Mouse (Mus musculus) myocyte (in vitro differentiated cells): ENCODE measurements at regions not wholly inside any gene's neighbourhood (a gene's known extent, or its start where the extent isn't known, plus 50 kb on each side); places are given as distances from the start of the nearest gene placed in this dataset.

Experiments
- CEBPB ChIP-seq: IDR thresholded peaks from 2 replicates; pipeline ENCODE4 v1.6.1; 2011; ENCODE audit warnings: mild to moderate bottlenecking, moderate library complexity; ENCODE audit not compliant: poor library complexity, insufficient read depth, severe bottlenecking
- E2F4 ChIP-seq: IDR thresholded peaks from one replicate; pipeline ENCODE4 v1.6.1; 2011; ENCODE audit warnings: mild to moderate bottlenecking, control low read depth, moderate library complexity; ENCODE audit not compliant: insufficient read depth
- MAX ChIP-seq: IDR thresholded peaks from one replicate; pipeline ENCODE4 v1.6.1; 2011; ENCODE audit warnings: low read depth, mild to moderate bottlenecking, control low read depth
- MYOD1 ChIP-seq, 3 experiments: IDR thresholded peaks; one replicate each; pipeline ENCODE4 v1.6.1; 2011; ENCODE audit warnings: control low read depth in 2 of 3, low read depth in 2 of 3, mild to moderate bottlenecking in 2 of 3, moderate library complexity in 1 of 3; ENCODE audit not compliant: insufficient read length in 2 of 3, control insufficient read depth in 1 of 3
- MYOG ChIP-seq, 3 experiments: IDR thresholded peaks; one replicate each; pipeline ENCODE4 v1.6.1; 2011; ENCODE audit warnings: control low read depth in 2 of 3, low read depth in 2 of 3, mild to moderate bottlenecking in 2 of 3; ENCODE audit not compliant: insufficient read length in 2 of 3, control insufficient read depth in 1 of 3, insufficient read depth in 1 of 3
- POLR2A ChIP-seq: IDR thresholded peaks from one replicate; pipeline ENCODE4 v1.6.1; 2011; ENCODE audit warnings: low read depth, mild to moderate bottlenecking, control low read depth, moderate library complexity; ENCODE audit not compliant: insufficient read length
- POLR2AphosphoS2 ChIP-seq: IDR thresholded peaks from one replicate; pipeline ENCODE4 v1.6.1; 2011; ENCODE audit warnings: low read depth, control low read depth; ENCODE audit not compliant: insufficient read length
- REST ChIP-seq: IDR thresholded peaks from one replicate; pipeline ENCODE4 v1.6.1; 2011; ENCODE audit warnings: mild to moderate bottlenecking, control low read depth, moderate library complexity; ENCODE audit not compliant: insufficient read depth, insufficient read length
- SRF ChIP-seq: IDR thresholded peaks from one replicate; pipeline ENCODE4 v1.6.1; 2011; ENCODE audit warnings: low read depth; ENCODE audit not compliant: control insufficient read depth, insufficient read length
- TCF12 ChIP-seq: IDR thresholded peaks from one replicate; pipeline ENCODE4 v1.6.1; 2011; ENCODE audit warnings: mild to moderate bottlenecking, control low read depth; ENCODE audit not compliant: poor library complexity, insufficient read depth, severe bottlenecking
- TCF3 ChIP-seq: IDR thresholded peaks from one replicate; pipeline ENCODE4 v1.6.1; 2011; ENCODE audit warnings: low read depth, control low read depth; ENCODE audit not compliant: insufficient read length
- USF1 ChIP-seq: IDR thresholded peaks from one replicate; pipeline ENCODE4 v1.6.1; 2011; ENCODE audit warnings: low read depth, mild to moderate bottlenecking, control low read depth, moderate library complexity

DNA sequence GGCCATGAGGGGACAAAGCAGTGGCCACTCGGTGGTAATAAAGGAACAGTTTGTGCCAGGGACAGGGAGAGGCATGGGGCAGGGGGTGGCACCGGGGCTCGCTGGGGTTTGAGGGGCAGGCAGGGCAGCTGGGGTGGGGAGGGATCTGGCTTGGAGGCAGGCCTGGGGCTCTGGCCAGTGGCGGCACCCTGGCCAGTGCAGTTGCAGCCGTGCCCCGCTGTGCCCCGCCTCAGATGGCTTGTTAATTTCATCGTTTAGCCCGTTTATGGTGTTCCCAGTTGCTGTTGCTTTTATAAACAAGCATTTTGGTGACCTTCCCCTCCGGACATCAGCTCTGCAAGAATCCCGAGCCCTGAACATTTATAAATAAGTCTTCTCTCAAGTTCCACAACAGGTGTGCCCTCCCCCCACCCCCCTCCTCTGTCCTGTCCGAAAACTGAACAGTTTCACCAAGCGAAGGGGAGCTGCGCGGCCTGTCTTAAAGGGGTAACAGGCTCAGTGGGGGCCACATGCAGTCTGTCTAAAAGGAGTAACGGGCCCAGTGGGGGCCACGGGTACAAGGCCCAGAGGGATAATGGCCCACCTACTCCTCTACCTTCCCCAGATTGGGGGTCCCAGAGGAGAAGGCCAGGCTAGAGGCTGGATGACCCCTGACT is 51.0 kb upstream of the Casz1 start:
- TF ChIP-seq TCF12 = no peak
- no peak for TF ChIP-seq POLR2A
- TF ChIP-seq USF1 = no peak
- TF ChIP-seq TCF3 = no peak
- TF ChIP-seq E2F4 = no peak
- TF ChIP-seq MYOG (IDR thresholded peaks at IDR 0.05; ENCODE audit: control insufficient read depth in 1 of 3, insufficient read depth in 1 of 3, insufficient read length in 2 of 3, low read depth in 2 of 3) = peak in 2 of 3 experiments; percentile 27 to 67
- TF ChIP-seq MAX = no peak
- TF ChIP-seq POLR2AphosphoS2 = no peak
- TF ChIP-seq CEBPB = no peak
- peak; percentile 10 to 56 (median 16) for TF ChIP-seq MYOD1 (IDR thresholded peaks at IDR 0.05; ENCODE audit: control insufficient read depth in 1 of 3, insufficient read length in 2 of 3, low read depth in 2 of 3)
- TF ChIP-seq SRF = peak; percentile 12
- TF ChIP-seq REST = no peak
